Mouse (Mus musculus) thymus, postnatal 10 days (tissue): Measurements from ENCODE around the gene 1600014C23Rik.

Experiments
- DNase-seq, 2 experiments: peaks; one replicate each; pipeline ENCODE4 v3.0.0; 2021; ENCODE audit warnings: low spot score in 2 of 2

Gene 1600014C23Rik

DNA sequence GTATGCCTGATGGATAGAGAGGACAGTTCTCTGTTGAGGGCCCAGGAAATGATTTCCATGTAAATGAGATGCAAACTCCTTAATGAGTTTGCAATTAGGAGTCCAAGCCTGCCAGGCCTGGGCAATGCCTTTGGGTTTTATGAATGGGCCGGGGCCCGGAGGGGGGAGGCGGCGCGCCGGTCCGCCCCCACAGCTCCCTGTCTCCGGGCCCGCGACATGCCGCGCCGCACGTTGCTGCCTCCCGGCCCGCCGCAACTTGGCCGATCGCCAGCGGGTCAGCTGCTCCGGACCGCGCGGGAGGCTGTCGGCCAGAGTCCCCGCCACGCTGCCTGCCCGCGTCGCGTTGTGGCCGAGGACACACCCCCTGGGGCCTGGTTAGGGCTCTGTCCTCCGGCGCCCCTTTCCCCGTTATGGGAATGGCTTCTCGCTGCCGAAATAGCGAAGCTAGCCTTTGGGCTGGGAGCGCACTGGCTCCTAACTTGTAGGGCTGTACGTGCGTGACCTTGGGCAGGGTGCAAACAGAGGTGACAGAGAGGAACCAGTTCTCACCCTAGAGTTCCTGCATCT is at the start of gene 1600014C23Rik:
Gene 1600014C23Rik, minus strand, starts transcription at position 110 of the 567 bp plus-strand sequence.
- no peak for DNase-seq

DNA sequence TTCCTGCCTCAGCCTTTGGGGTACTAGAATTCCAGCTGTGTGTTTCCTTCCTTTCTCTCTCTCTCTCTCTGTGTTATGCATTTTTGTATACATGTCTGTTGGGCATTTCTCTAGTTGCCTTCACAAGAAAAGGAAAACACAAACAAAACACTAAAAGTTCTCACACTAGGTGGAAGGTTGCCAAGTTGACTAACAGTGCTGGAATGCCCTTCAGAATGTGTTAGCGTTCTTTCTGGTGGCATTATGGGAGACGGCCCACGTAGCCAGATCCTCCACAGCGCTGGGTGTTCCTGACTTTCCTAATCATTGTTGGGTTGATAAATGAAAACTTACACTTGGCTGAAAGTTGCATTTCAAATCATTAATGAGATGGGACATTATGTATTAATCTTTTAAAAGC is 44.8 kb upstream of the 1600014C23Rik start:
- no peak for DNase-seq

DNA sequence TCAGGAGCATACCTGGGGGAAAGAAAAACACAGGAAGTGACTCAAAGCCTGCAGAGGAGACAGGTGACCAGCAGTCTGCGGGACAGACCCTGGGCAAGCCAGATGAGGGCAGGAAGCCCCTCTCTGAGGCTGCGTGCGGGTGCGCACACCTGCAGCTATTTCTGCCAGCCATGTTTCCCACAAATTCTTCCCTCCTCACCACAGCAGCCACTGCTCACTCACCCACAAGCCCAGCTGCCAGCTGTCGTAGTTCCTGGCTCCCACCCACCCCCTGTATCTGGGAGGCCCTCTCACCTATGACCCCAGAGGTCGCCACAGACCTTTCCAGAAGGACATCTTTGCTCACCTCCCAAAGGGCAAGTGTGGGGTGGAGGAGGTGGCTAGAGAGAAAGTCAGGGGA is 43.8 kb upstream of the 1600014C23Rik start:
- peak; percentile 46 to 47 for DNase-seq

DNA sequence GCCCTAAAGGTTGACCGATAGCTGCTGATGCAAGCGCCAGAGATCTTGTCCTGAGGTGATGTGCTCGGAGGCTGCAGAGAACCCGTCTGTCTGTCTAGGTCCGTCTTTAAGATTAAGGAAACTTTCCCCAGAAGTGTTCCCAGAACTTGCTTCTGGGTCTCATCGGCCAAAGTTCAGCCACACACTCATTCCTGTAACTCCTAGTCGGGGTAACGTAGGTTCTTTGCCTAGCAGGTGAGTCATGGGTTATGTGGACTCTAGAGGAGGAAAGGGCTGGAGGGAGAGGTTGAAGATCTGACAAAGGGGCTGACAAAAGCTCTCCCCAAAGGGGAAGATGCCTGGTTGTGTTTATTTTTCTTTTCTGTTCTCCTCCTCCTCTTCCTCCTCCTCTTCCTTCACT is 42.5 kb upstream of the 1600014C23Rik start:
- no peak for DNase-seq

DNA sequence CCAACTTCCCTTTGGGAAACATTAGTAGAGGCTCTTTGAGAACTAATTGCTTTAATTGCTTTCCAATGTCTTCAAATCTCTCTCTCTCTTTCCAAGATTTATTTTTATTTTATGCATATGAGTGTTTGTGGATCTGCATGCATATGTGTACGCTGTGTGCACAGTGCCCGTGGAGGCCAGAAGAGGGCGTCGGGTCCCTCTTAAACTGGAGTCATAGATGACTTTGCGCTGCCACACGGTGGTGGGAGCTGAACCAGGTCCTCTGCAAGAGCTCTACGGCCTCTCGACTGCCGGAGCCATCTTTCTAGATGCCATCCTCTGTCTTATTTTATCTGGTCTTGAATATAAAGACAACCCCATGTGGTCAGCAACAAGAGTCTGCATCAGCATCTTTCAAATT is 41.8 kb upstream of the 1600014C23Rik start:
- DNase-seq: no peak

DNA sequence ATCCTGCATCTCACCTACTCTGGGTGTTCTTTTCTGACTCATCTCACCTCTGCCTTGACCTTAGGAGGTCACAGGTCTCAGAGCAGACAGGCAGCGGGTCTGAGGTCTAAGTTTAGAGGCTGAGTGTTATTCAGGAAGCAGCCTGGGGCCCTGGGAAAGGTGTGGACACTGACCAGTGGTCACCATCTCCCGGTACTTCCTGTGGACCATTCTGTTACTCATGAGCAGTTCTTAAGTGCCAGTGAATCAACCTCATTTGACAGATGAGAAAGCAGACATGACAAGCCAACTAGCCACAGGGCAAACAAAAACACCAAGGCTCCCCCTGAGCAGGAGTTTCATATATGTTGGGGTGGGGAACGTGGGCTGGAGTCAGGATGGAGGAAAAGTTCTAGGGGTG is 38.9 kb upstream of the 1600014C23Rik start:
- DNase-seq: no peak

DNA sequence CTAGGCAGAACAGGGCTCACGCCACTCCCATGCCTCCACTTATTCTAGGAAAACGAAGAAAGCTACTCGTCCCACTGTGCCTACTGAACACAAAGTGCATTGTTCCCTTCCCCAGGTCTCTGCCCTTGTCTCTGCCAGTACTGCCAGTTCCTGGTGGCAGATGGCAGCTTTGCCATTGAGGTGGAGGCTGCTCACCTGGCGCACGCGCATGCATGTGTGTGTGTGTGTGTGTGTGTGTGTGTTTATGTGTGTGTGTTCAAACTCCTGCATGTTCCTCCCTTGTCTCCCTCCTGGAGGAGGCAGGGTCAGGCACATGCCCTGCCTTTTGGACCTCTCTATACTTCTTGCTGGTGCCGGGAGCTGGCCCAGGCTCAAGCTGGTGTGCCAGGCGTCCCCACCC is 38.5 kb upstream of the 1600014C23Rik start:
- DNase-seq: no peak

DNA sequence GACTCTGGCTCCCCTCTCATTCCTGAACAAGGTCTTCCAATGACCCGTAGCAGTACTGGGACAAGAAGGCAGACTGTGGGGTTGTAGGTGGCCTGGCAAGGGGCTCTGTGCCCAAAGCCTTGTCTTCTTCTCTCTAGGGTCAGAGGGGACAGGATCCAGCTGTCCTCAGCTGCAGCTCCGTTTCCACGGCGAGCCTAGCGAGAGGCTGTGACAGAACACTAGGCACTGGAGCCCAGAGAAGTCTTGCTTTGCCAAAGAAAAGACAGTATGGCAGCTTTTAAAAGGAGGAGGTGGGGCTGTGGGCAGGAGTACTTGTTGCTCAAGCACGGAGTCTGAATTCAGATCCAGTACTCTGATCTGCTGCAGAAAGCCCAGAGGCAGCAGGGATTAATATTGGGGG is 36.8 kb upstream of the 1600014C23Rik start:
- no peak for DNase-seq

DNA sequence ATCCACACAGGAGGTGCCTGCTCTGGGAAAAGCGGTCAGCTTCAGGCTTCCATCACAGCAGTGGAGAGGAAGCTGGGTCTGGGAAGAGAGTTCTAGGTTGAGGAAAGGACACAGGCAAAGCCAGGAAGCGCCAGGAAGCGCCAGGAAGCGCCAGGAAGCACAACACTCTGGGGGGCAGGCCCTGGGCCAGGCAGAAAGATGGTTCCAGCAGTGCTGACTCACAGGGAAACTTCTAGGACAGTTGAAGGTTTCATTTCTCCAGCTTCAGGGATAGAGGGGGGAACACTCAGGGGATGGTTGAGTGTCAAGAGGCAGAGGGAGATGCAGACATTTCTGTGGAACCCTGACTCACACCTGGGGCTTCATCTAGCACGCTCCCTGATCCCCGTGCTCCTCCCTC is 36.2 kb upstream of the 1600014C23Rik start:
- no peak for DNase-seq

DNA sequence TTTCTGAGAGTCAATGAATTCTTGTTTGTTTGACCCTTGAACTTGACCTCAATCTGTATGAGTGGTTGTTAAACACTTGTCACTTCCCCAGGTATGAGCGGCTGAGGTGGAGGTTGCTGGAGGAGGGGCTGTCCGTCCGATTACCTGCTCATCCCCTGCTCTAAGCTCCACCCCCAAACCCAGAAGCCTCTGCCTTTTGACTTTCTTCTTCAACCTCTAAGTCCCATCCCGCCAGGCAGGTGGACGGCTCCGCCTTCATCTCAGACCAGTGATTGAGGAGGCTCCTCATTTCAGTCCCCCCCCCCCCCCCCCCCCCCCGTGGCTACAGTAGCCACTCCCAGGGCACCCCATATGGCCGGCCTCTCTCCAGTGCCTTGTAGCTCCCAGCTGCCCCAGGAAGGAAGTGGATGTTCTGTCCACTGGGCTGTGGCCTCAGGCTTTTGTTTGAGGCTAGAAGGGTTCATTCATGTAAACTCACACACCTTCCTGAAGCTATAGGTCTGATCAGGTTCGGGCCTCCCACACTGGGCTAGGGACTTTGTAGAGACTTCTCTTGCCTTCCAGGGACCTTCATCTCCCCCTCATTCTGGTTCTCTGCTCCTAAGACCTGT is 34.0 kb upstream of the 1600014C23Rik start:
- DNase-seq: no peak

DNA sequence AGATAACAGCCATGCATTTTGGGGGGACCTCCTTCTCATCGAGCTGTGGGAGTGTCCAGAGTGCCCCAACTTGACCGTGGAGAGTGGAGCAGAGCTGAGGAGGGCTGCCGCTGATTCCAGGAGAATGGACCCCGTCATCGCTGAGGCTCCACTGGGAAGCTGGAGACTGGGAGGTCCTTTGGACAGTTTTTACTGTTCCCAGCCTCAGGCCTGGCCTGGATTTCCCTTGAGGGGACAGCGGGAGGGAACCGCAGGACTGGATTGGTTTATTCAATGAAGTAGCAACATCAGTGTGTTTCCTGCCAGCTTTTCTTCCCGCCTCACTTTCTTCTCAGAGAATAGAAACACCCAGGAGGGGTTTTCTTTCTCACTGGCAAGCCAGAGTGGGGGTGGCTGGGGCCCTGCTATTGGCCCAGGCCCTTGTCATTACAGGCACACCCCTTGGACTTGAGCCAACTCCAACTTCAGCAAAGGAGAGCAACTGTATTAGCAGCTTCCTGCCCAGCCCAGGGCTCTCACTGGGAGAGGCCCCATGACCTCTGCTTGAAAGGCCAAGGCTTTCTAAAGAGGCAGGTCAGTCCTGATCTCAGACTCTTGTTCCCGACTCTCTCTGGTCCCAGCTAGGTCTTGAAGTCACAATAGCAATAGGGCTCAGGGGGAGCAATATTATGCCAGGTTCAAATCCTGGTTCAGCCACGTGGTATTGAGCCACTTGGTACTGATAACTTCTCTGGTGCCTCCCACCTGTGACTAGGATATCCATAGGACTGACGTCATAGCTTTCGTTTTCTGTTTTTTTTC is 33.3 kb upstream of the 1600014C23Rik start:
- no peak for DNase-seq

DNA sequence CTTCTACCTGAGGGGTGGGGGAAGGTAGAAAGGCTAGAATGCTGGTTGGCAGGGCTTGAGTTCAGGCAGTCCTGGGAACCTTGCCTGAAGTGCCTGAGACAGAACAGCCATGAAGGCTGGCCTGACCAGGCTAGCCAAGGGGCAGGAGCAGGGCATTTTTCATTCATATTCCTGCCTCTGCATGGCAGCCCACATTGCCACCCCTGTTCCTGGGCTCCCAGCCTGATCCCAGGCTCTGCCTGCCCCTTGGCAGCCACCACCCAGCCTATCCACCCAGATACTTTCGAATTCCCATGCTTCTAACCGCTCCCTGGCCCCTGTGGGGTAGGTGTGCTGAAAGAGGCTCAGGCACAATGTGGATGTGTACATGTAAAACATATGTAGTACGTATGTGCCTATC is 32.3 kb upstream of the 1600014C23Rik start:
- DNase-seq: no peak

DNA sequence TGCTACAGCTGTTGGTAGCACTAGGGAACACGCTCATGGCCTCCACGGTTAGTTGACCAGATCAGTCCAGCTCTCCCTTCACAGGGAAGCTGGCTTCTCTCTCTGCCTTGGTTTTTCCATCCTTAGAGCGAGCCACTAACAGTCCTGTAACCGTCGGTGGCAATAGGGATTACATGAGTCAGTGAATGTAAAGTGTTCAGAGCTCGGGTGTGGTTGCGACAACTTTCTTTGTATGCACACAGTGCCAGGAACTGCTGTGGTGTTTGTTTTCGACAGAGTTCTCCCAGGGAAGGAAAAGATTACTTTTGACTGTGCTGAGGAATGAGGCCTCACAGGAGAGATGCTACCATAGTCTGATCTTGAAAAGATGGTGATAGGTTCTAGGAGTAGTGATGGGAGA is 29.5 kb upstream of the 1600014C23Rik start:
- DNase-seq: no peak

DNA sequence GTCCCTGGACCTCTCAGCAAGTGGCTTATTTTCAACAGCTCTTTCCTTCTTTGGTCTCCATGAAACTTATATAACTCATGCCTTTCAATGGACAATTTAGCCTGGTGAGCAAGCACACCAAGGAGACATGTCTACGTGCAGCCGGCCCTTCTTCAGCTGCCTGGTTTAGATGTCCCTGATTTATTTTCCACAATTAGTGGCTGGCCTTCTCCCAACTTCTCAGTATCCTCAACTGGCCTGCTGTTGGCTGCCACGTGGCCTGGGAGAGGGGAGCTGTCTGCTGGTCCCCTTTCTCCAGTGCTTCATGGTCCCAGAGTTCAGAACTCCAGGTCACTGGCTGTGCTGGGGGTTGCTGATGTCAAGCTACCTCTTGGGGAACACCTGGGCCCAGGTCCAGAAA is 28.3 kb upstream of the 1600014C23Rik start:
- DNase-seq: no peak

DNA sequence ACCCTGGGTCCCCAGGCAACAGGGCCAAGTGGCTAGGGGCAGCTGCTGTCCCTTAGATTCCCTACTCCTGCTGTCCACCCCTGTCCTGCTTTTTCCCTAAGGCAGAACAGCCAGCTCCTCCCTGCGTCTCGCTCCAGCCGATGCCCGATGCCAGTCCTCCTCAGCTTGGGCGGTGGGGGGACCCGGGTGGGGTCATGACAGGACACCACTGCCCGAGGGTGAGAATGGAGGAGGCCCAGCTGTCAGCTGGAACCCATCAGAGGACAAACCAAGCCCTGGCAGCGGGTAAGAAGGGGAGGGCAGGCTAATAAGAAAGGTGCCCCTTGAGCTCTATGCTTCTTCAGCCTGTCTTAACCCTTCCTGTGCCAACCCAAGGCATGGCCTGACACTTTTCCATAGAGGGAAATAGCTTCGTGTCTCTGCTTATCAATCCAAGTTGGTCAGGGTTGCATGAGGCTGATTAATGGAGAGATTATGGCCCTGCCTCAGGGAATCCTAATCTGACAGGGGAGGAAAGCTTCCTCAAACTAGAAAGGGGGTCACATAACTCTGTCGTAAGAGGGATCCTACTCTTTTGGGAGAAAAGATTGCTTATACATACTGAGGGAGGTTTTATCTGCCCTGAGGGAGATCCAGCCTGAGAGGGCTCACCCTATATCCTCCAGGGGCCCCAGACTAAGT is 27.5 kb upstream of the 1600014C23Rik start:
- no peak for DNase-seq

DNA sequence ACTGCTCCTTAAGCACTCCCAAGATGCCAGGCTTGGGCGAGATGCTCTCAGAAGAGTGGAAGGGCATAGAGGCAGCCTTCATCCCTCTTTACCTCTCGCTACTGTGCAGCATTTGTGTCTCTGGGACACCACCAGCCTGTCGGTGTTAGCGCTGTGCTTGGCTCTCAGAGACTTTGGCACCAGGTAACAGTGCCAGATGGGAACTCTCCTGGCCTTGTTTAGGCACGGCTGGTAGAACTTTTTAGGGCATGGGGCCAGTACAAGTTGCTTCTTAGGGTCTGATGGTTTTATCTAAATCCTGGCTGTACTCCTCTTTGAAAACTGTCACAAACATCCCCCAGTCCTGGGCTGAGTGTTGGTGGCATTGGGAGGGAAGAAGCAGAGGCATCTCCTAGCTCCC is 26.1 kb upstream of the 1600014C23Rik start:
- DNase-seq: no peak

DNA sequence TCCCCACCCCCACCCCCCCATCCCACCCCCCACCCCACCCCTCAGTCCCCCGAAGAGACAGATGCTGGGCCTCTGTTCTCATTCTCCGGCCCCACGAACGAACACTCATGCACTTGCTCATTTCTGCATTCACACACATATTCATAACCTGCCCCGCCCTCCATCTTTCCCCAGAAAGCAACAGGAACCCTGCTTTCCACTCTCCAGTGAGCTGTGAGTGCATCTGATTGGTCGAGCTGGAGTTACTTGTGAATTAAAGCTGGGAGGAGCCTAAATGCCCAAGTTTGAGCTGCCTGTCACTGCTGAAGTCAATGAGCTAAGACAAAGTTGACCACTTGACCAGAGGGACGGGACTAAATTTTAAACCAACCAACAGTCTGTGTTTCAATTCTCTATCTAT is 25.2 kb upstream of the 1600014C23Rik start:
- no peak for DNase-seq

DNA sequence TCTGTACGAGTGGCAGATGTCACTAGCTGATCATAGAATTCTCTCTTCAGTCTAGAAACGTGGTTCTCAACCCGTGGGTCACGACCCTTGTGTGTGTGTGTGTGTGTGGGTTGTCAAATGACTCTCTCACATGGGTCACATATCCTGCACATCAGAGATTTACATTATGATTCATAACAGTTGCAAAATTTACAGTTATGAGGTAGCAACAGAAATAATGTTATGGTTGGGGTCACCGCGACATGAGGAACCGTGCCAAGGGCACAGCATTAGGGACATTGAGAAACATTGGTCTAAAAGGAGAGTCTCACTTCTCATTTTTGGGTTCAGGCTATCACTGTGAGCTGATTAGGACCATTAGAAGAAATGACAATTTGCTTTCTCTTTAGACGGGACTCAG is 24.3 kb upstream of the 1600014C23Rik start:
- no peak for DNase-seq

DNA sequence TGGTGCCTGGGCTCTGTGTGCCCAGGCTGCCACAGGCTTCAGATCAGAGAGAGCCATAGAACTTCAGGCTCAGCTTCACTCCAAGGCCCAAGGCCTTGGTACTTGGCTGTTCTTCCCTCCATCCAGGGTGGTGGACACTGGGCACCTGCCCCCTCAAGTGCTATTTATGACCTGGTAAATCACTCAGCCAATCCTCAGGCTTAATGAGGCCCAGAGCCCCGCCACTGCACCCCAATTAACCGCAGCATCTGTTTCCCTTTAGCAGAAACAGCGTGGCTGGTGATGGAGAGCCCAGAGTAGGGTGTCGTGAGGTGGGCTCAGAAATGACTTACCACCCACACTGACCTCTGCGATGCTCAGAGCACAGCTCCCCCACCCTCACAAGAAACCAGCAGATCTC is 23.2 kb upstream of the 1600014C23Rik start:
- DNase-seq: no peak

DNA sequence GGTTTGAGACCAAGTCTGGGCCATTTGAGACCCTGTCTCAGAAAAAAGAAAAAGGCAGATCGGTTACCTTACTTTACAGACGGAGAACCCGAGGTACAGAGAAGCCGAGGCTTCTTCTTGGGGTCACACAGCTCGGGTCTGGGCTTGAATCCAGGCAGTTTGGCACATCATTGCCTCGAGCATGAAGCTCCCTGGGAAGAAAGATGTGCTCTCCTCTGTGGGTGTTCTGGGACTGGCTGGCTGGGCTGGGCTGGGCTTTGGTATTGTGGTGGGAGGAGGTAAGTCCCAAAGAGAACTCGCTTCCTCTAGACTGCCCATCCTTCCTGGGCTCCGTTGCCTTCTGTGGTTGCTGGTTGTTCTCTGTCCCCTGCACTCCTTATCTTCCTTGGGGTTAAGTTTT is 22.7 kb upstream of the 1600014C23Rik start:
- DNase-seq: no peak

DNA sequence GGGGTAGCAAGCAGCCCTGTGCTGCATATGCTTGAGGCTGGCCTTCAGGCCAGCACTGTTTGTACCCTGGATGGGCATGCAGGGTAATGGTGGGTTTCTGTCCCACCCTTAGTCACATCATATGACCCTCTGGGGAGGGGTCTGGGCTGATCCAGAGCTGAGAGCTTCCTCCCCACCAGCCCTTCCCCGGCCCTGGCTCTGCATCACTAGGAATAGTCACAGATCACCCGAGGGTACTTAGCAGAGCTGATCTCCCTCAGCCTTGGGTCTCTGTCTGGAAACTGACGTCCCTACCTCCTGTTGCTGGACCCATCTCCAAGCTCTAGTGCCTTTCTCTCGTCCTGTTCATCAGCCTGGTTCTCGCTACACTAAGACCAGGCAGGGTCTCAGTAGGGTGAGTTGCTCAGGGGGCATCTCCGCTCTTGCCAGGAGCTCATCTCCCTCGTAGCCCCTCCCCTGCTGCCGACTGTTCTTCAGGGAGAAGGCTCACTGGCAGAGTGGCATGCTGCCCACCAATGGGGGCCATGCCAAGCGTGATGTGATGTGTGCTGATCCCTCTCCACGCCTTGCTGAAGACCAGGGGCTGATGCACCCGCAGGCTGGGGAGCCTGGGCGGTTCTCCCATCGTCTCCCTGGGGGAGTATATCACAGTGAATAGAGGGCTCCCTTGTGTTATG is 20.7 kb upstream of the 1600014C23Rik start:
- DNase-seq: no peak

DNA sequence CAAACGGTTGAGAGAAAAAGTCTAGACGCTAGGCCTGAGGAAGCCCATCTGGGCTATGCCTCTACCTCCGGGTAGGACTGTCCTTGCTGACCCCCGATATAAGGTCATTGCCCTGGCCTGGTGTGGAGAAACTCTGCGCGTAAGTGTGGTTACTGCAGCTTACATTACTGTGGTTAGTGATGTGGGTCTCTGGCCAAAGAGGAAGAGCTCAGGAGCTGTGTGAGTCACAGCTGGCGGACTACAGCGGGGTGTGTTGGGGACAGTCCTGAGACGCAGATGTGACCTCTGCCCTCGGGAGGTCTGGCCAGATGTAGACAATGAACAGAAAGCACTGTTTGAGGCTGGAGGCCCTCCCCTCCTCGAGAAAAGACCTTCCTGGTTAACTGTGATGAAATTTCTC is 19.0 kb upstream of the 1600014C23Rik start:
- DNase-seq: no peak
